Mouse (Mus musculus) frontal cortex, postnatal 25 days (tissue): Measurements from ENCODE around the gene Gpr45.

Source experiments
- DNase-seq, 2 experiments: peaks; one replicate each; pipeline ENCODE4 v3.0.0; 2022; ENCODE audit warnings: low spot score in 2 of 2

Gpr45 gene

GRCm38 (mm10) chr1:43046990-43047389 is 94.3 kb downstream of the Gpr45 start:
- no peak for DNase-seq

DNA sequence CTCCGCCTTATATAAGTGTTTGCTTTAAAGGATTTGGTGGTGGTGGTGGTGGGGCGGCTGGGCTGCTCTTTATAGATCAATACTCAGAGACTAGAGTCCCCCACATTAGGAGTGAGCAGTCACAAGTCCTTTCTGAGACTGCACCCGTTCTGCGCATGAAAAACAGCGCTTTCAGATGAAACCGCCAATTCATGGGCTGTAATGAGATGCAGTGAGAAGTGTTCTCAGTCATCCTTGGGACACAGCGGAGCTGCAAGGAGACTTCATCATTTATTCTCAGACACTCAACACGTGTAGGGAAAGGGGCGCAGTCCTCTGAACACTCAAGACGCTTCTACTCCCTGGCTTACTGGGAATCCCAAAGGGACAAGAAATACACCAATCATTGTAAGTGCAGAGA is 95.1 kb downstream of the Gpr45 start:
- no peak for DNase-seq

DNA sequence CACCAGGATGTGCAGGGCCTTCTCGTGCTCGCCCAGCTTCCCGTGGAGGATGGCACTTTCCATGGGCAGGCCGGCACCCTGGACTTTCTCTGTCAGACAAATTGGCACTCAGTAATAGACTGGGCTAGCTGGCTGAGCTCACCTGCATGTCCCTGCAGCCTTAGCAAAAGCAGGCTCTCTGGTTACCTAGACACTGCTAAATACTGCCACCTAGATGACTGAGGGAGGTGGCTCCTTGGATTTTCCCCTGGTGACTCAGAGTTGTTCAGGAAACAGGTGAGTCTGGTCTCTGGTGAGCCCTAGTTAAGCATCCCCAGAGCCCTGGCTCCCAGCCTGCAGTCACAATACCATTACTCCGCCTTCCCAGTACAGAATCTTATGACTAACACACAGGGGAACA is 99.2 kb downstream of the Gpr45 start:
- DNase-seq = no peak

DNA sequence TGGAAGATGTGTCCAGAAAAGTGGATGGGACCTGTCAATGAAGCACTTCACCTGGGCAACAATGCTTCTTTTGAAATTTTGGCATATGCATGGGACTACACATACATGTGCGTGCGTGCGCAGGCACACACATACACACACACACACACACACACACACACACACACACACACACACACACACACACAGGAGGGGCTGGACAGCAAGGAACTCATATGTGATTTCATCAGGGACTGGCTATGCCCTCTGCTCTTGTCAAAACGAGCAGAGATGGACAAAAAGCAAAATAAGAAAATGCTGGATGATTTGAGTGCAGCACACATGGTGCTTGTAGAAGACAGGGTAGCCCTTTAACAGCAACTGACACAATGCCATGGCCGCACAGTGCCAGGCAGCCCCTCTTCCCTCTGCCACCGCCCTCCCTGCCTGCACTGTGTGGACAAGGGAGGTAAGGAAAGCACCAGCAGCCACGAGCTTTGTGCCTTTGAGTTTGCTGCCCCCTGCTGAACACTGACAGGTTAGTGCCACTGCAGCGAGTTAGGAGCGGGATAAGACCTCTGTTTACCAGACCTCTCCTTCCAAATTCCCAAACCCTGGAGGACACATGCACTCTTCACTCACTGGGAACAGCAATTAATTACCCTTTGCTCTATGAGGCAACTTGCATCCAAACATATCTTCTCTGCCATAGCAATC is 113.1 kb downstream of the Gpr45 start:
- DNase-seq = peak; percentile 54 to 67

- DNase-seq = no peak
These were observed 113.9 kb downstream of the Gpr45 start for GRCm38 (mm10) chr1:43066573-43066972.

DNA sequence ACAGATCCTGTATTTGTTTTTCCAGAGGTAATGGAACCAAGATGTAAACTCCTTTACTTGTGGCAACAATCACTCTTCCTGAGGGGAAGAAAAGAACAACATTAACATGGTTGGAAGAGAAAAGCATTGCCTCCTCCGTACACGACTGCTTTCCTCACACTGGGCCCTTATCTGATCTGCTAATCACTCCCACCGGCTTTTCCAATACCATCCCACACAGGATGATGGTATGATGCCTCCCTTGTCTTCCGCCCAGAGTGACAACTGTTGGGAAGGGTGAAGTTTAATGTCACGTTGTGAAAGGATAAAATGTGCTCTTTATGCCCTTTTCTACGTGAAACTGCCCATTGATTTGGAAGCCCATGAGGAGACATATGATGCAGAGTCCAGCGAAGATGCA is 114.9 kb downstream of the Gpr45 start:
- DNase-seq = no peak

DNA sequence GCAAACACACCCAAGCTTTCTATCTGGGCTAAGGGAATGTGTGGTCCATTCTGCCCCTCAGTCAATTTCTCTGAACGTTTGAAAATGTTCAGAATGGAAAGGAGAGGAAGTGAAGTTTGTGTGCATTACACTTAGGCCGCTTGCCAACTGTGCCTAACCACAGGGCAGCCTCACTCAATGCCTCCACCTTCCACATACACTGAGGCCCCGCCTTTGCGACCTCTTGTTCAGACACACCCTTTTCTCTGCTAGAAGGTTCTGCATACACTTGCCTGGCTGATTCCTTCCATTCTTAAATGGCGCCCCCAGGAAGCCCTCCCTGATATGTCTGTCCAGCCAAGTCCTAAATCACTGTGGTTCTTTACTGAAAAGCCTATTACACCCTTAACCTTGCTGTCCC is 118.1 kb downstream of the Gpr45 start:
- no peak for DNase-seq

GRCm38 (mm10) chr1:43072028-43072427 is 119.4 kb downstream of the Gpr45 start:
- no peak for DNase-seq

DNA sequence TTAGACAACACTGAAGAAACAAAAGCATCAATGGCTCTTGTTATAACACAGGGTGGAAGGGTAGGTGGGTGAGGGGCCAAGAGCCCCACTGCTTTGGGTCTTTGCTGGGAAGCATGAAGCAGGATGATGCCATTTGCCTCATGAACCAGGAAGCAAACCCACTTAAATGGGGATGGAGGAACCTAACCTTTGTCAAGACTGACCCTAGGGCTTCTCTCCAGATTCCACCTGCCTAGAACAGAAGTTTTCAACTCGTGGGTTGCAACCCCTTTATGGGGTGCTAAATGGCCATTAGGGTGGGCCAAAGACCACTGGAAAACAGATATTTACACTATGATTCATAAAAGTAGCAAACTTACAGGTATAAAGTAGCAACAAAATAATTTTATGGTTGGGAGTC is 119.9 kb downstream of the Gpr45 start:
- DNase-seq = no peak

- DNase-seq = no peak
These were observed 122.1 kb downstream of the Gpr45 start for GRCm38 (mm10) chr1:43074791-43075190.

- DNase-seq = no peak
These were observed 125.5 kb downstream of the Gpr45 start for GRCm38 (mm10) chr1:43078124-43078523.

- DNase-seq = no peak
These were observed 130.3 kb downstream of the Gpr45 start for GRCm38 (mm10) chr1:43082946-43083345.
